Mouse (Mus musculus) spleen, adult 2 months (tissue): Measurements from ENCODE around the gene Ripply3.

Experiments used
- CTCF ChIP-seq: fragments of 200-500 bp; IDR thresholded peaks from 2 replicates; pipeline ENCODE4 v1.5.1; 2011; ENCODE audit warnings: mild to moderate bottlenecking, inconsistent platforms; ENCODE audit not compliant: insufficient read depth, insufficient read length, insufficient replicate concordance; ENCODE audit errors: extremely low read depth
- POLR2A ChIP-seq: fragments of 200-500 bp; IDR thresholded peaks from 2 replicates; pipeline ENCODE4 v1.6.1; 2011; ENCODE audit warnings: low read depth, low read length, inconsistent platforms

GRCm38 (mm10) chr16:94283972-94284371 lies 44.2 kb upstream of the Ripply3 start:
- TF ChIP-seq POLR2A (no peak), CTCF (no peak)
